Mouse (Mus musculus): ENCODE results near the gene Ppm1h. TPM values are rescaled to one million over a fixed set of nuclear protein-coding genes. Genes with fewer than 3 reads are reported as not detected.

The Ppm1h gene
- polyA plus RNA-seq, 1 experiment from 2014 or later, result 4.9 TPM

DNA sequence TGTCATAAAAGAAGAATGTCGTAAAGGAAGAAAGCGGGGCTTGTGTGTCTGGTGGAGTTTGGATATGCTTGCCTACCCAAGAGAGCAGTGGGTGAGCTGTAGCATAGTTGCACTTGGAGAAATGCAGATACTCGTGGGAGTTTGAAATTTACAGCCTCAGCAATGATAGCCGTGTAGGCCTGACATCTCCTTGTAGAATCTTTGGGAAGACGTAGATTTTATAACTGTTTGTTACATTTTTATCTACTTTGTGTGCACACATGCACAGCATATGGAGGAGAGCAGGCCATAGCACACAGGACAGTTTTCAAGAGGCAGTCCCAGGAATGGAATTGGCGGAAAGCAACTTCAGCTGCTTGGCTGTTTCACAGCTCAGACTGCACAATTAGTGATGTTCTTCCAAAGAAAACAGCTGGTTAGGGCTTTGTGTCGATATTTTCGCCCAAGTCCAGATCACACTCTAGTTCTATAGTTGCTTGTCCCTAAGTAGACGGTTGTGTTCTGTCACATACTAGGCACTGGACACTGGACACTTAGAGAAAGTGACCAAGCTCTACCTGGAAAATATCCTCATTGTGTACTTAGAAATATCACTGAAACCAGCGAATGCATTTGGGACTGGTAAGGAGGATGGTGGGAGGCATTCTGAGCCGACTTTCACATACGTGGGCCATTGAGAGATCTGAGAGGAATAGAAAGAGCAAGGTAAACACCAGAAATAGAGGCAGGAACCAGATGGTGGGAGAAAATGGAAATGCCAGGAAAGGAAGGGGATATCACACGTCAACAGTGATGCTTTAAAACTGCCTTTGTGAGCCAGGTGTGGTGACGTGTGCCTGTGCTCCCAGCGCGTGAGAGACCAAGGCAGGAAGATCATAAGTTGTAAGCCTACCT lies 173.0 kb downstream of the Ppm1h start:
- Histone ChIP-seq H3K9me3 (ENCODE audit: control insufficient read depth, low read length) (no peaks in the 10 kb centered on the region), H3K4me1 (ENCODE audit: control insufficient read depth in 2 of 2, insufficient read depth in 2 of 2, low read length in 2 of 2) (peaks cover 33 to 44% of the 10 kb centered on the region in 2 experiments), H3K36me3 (ENCODE audit: control insufficient read depth, insufficient read depth, low read length) (no peaks in the 10 kb centered on the region), H3K4me3 (ENCODE audit: control insufficient read depth in 1 of 2, insufficient read depth in 1 of 2, low read depth in 1 of 2, low read length in 2 of 2) (no peak overlapping the region), H3K4me2 (ENCODE audit: low read length) (no peak overlapping the region), H3K27me3 (ENCODE audit: control insufficient read depth, insufficient read depth, low read length) (no peaks in the 10 kb centered on the region), H3K9ac (ENCODE audit: low read length) (no peak overlapping the region), H3K27ac (replicated peaks in 1 of 2; ENCODE audit: control insufficient read depth in 1 of 2, insufficient read depth in 1 of 2, low read depth in 2 of 2, low read length in 2 of 2) (no peak overlapping the region)
- ATAC-seq (ENCODE audit: insufficient number of reproducible peaks, insufficient read depth, low FRiP score, low read depth), result no peak
- WGBS, result 78% methylated on average over 16 of the region's 16 CpGs

DNA sequence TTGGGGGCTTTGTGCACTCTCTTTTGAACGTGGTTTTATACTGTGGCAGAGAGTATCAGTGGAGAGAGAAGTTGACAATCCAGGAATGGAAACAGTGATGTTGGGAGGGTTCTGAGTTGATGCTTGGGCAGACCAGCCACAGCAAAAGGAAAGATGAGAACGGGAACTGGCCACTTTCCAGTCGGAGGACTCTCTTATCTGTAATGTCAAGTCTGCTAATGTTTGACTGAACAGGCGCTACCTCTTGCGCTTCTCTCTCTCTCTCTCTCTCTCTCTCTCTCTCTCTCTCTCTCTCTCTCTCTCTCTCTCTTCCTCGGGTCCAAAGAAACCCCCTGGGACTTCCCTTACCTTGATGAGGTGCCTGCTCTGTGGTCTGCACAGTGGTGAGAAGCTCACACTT lies 176.0 kb downstream of the Ppm1h start:
- Histone ChIP-seq H3K4me3 (ENCODE audit: control insufficient read depth in 1 of 2, insufficient read depth in 1 of 2, low read depth in 1 of 2, low read length in 2 of 2) (no peak overlapping the region), H3K4me2 (ENCODE audit: low read length) (peak overlapping the region; percentile 40), H3K9ac (ENCODE audit: low read length) (no peak overlapping the region), H3K27ac (replicated peaks in 1 of 2; ENCODE audit: control insufficient read depth in 1 of 2, insufficient read depth in 1 of 2, low read depth in 2 of 2, low read length in 2 of 2) (peak overlapping the region; percentile 82 to 86), H3K27me3 (ENCODE audit: control insufficient read depth, insufficient read depth, low read length) (no peaks in the 10 kb centered on the region), H3K4me1 (ENCODE audit: control insufficient read depth in 2 of 2, insufficient read depth in 2 of 2, low read length in 2 of 2) (peaks cover 36 to 44% of the 10 kb centered on the region in 2 experiments), H3K9me3 (ENCODE audit: control insufficient read depth, low read length) (no peaks in the 10 kb centered on the region), H3K36me3 (ENCODE audit: control insufficient read depth, insufficient read depth, low read length) (no peaks in the 10 kb centered on the region)
- no peak for ATAC-seq (ENCODE audit: insufficient number of reproducible peaks, insufficient read depth, low FRiP score, low read depth)
- 2% methylated on average over 6 of the region's 6 CpGs for WGBS

DNA sequence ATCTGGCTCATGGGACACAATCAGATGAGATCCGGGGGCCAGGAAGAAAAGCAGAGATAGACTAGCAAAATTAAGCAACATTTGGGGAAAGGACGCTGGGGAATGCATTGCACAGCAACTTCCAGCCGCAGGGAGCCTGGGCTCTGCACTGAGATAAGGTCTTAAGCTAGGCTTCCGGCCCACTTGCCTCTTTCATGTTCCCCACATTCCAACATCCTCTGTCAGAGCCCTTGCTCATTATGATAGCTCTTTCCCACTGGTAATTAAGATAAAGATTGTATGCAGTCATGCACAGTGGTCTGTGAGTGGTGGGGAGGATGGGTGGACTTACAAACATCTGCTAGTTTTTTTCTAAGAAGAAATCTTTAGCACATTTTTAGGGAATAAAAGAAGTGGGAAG lies 176.6 kb downstream of the Ppm1h start:
- H3K4me2 ChIP-seq (ENCODE audit: low read length), result peak overlapping the region; percentile 40
- H3K4me1 ChIP-seq (ENCODE audit: control insufficient read depth in 2 of 2, insufficient read depth in 2 of 2, low read length in 2 of 2), result peaks cover 40 to 50% of the 10 kb centered on the region in 2 experiments
- H3K9ac ChIP-seq (ENCODE audit: low read length), result no peak overlapping the region

DNA sequence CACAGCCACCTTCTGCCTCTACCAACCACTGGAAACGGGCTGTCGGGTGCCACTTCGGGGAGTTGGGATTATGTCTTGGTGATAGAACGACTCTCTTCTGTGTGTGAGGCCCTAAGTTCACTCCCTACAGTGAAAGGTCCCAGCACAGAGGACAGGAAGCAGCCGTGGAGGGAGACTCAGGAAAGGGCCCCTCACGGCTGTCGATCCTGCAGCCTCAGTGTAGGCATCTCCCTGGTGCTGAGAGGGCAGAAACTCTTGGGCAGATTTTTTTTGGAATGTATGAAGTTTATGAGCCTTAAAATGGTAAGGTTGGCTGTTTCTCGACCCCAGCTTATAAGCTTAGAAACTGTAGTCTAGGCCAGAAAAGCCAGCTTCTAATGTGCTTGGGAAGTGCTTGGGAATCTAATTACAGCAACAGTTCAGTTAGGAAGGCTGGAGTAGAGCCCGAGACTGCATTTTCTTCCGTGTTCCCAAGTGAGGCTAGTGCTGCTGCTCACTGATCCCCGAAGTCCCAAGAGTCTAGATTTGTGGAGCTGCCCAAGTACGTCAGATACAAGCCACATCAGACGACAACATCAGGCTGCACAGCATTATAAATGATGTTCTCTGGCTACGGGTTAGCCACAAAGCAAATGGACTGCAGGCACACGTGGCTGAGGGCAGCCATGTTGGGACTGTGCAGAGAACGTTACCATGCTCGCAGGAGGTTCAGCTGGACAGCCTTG lies 177.6 kb downstream of the Ppm1h start:
- 65% methylated on average over 17 of the region's 17 CpGs for WGBS
- Histone ChIP-seq H3K27me3 (ENCODE audit: control insufficient read depth, insufficient read depth, low read length) (no peaks in the 10 kb centered on the region), H3K4me1 (ENCODE audit: control insufficient read depth in 2 of 2, insufficient read depth in 2 of 2, low read length in 2 of 2) (peaks cover 42 to 51% of the 10 kb centered on the region in 2 experiments), H3K27ac (replicated peaks in 1 of 2; ENCODE audit: control insufficient read depth in 1 of 2, insufficient read depth in 1 of 2, low read depth in 2 of 2, low read length in 2 of 2) (peak overlapping the region; percentile 82 to 86), H3K36me3 (ENCODE audit: control insufficient read depth, insufficient read depth, low read length) (no peaks in the 10 kb centered on the region), H3K4me3 (ENCODE audit: control insufficient read depth in 1 of 2, insufficient read depth in 1 of 2, low read depth in 1 of 2, low read length in 2 of 2) (no peak overlapping the region), H3K9me3 (ENCODE audit: control insufficient read depth, low read length) (no peaks in the 10 kb centered on the region), H3K9ac (ENCODE audit: low read length) (no peak overlapping the region), H3K4me2 (ENCODE audit: low read length) (no peak overlapping the region)
- ATAC-seq (ENCODE audit: insufficient number of reproducible peaks, insufficient read depth, low FRiP score, low read depth), result no peak

More for the DNA sequence above, 176.6 kb downstream of the Ppm1h start:
- Histone ChIP-seq H3K27ac (replicated peaks in 1 of 2; ENCODE audit: control insufficient read depth in 1 of 2, insufficient read depth in 1 of 2, low read depth in 2 of 2, low read length in 2 of 2) (peak overlapping the region; percentile 82 to 86), H3K27me3 (ENCODE audit: control insufficient read depth, insufficient read depth, low read length) (no peaks in the 10 kb centered on the region), H3K36me3 (ENCODE audit: control insufficient read depth, insufficient read depth, low read length) (no peaks in the 10 kb centered on the region), H3K4me3 (ENCODE audit: control insufficient read depth in 1 of 2, insufficient read depth in 1 of 2, low read depth in 1 of 2, low read length in 2 of 2) (no peak overlapping the region), H3K9me3 (ENCODE audit: control insufficient read depth, low read length) (no peaks in the 10 kb centered on the region)
- WGBS, result 3% methylated on average over 4 of the region's 4 CpGs
- ATAC-seq (ENCODE audit: insufficient number of reproducible peaks, insufficient read depth, low FRiP score, low read depth), result peak; percentile 70; the same call in 1 of the 2 replicates

DNA sequence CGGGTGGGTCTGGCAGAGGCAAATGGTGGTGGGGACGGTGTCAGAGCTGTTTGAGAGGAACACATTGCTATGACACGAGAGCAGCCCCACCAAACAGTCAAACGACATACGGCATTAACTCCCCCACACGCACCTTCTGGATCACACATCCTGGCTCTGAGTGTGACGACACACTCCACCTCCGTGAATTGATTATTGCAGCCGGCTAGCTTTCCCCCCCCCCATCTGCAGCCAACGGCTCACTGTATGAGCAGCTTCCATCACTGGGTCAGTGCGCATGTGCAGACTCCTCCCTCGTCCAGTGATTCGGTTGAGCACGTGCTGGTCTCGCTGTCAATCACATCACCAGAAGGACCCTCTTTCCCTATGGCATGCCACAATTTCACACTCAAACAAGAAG lies 178.6 kb downstream of the Ppm1h start:
- ATAC-seq (ENCODE audit: insufficient number of reproducible peaks, insufficient read depth, low FRiP score, low read depth), result no peak
- Histone ChIP-seq H3K27ac (replicated peaks in 1 of 2; ENCODE audit: control insufficient read depth in 1 of 2, insufficient read depth in 1 of 2, low read depth in 2 of 2, low read length in 2 of 2) (no peak overlapping the region), H3K36me3 (ENCODE audit: control insufficient read depth, insufficient read depth, low read length) (no peaks in the 10 kb centered on the region), H3K27me3 (ENCODE audit: control insufficient read depth, insufficient read depth, low read length) (no peaks in the 10 kb centered on the region), H3K9ac (ENCODE audit: low read length) (no peak overlapping the region), H3K4me3 (ENCODE audit: control insufficient read depth in 1 of 2, insufficient read depth in 1 of 2, low read depth in 1 of 2, low read length in 2 of 2) (no peak overlapping the region), H3K9me3 (ENCODE audit: control insufficient read depth, low read length) (no peaks in the 10 kb centered on the region), H3K4me1 (ENCODE audit: control insufficient read depth in 2 of 2, insufficient read depth in 2 of 2, low read length in 2 of 2) (peaks cover 42 to 51% of the 10 kb centered on the region in 2 experiments), H3K4me2 (ENCODE audit: low read length) (no peak overlapping the region)
- 83% methylated on average over 15 of the region's 15 CpGs for WGBS

DNA sequence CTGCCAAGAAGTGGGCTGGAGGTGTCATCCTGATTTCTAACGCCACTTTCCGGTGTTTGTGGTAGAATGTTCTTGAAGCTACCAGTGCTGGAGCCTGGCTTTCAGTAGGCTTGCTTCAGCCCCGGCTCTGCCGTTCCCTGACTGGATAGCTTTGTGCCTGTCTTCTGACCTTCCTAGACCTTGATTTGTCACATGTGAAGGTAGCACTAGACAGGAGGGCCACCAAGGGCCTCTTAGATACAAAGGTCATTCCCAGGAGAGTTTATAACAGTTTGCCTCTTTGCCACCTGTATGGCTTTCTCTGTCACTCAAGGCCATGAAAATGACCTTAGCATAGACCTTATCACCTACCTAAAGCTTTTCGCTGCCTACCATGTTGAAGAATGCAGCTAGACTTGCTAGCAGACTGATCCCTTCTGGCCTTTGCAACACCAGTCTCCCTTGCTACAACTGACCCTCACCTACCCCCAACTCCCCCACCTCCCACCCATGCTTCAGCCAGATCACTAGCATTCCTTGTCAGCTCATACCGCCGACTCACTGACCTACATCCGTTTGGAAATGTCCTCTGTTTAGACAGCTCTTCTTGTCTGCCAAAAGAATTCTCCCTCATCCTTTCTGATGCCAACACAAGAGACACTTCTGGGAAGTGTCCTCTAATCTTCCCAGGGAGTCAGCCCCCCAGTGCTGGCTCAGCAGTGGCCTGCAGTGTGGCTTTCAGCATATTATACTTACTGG lies 180.5 kb downstream of the Ppm1h start:
- Histone ChIP-seq H3K4me2 (ENCODE audit: low read length) (no peak overlapping the region), H3K9ac (ENCODE audit: low read length) (no peak overlapping the region; the same call in 1 of the 2 replicates), H3K9me3 (ENCODE audit: control insufficient read depth, low read length) (no peaks in the 10 kb centered on the region), H3K4me3 (ENCODE audit: control insufficient read depth in 1 of 2, insufficient read depth in 1 of 2, low read depth in 1 of 2, low read length in 2 of 2) (no peak overlapping the region), H3K27ac (replicated peaks in 1 of 2; ENCODE audit: control insufficient read depth in 1 of 2, insufficient read depth in 1 of 2, low read depth in 2 of 2, low read length in 2 of 2) (peak overlapping the region; percentile 70 to 81), H3K36me3 (ENCODE audit: control insufficient read depth, insufficient read depth, low read length) (no peaks in the 10 kb centered on the region), H3K27me3 (ENCODE audit: control insufficient read depth, insufficient read depth, low read length) (no peaks in the 10 kb centered on the region), H3K4me1 (ENCODE audit: control insufficient read depth in 2 of 2, insufficient read depth in 2 of 2, low read length in 2 of 2) (peaks cover 40 to 45% of the 10 kb centered on the region in 2 experiments)
- peak; percentile 45; the same call in 1 of the 2 replicates for ATAC-seq (ENCODE audit: insufficient number of reproducible peaks, insufficient read depth, low FRiP score, low read depth)
- 52% methylated on average over 8 of the region's 8 CpGs for WGBS

DNA sequence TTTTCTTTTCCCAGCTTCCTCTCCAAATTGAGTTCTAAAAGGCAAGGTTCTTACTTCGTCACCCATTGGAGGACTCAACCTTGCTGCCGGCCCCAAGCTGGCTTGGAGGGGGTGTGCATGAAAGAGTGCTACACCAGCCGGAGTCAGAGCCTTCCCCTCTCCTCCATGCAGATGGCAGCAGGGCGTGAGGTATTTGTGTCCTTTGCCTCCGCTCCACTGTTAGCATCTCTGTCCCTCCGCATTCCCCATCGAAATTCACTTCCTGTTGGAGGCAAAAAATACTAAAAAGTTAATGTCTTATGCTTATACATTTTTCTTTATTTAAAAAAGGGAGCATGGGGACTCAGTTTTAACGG lies 181.1 kb downstream of the Ppm1h start:
- Histone ChIP-seq H3K9me3 (ENCODE audit: control insufficient read depth, low read length) (no peaks in the 10 kb centered on the region), H3K4me2 (ENCODE audit: low read length) (no peak overlapping the region), H3K4me1 (ENCODE audit: control insufficient read depth in 2 of 2, insufficient read depth in 2 of 2, low read length in 2 of 2) (peaks cover 35 to 39% of the 10 kb centered on the region in 2 experiments), H3K9ac (ENCODE audit: low read length) (no peak overlapping the region; the same call in 1 of the 2 replicates), H3K36me3 (ENCODE audit: control insufficient read depth, insufficient read depth, low read length) (no peaks in the 10 kb centered on the region), H3K27me3 (ENCODE audit: control insufficient read depth, insufficient read depth, low read length) (no peaks in the 10 kb centered on the region), H3K4me3 (ENCODE audit: control insufficient read depth in 1 of 2, insufficient read depth in 1 of 2, low read depth in 1 of 2, low read length in 2 of 2) (no peak overlapping the region), H3K27ac (replicated peaks in 1 of 2; ENCODE audit: control insufficient read depth in 1 of 2, insufficient read depth in 1 of 2, low read depth in 2 of 2, low read length in 2 of 2) (peak overlapping the region; percentile 70 to 81)
- WGBS, result 52% methylated on average over 8 of the region's 8 CpGs
- ATAC-seq (ENCODE audit: insufficient number of reproducible peaks, insufficient read depth, low FRiP score, low read depth), result no peak

Measured in heart, embryonic 14.5 days (tissue).